11 mouse cellular contexts compared by ENCODE assay signal in genomic region chr16:91903801-91904506, GRCm38 (mm10).
DNase-seq lines count a peak whose midpoint lies in the region; ATAC-seq and TF ChIP-seq lines count a peak whose summit lies in the region.
"Had no signal": no experiment of that assay in that cellular context is flagged by ENCODE, and none has a peak within 500 bp of the region (broad histone marks: within the 10 kb centered on the region; RNA-seq: fewer than 3 reads in every experiment).

No protein-coding gene starts in this region.

- TF ChIP-seq RAD21 in MEL (IDR thresholded peaks at IDR 0.05; ENCODE audit: low read depth, low read length): no peak

- no peak for TF ChIP-seq POLR2A in MEL (IDR thresholded peaks at IDR 0.05; ENCODE audit: control insufficient read depth in 1 of 2, insufficient read depth in 1 of 2, low read depth in 1 of 2, low read length in 2 of 2, poor library complexity in 1 of 2)

- H3K36me3 ChIP-seq in midbrain, embryonic 11.5 days (ENCODE audit: control insufficient read depth, insufficient read depth, low read length): no peaks in the 10 kb centered on the region
- H3K36me3 ChIP-seq in midbrain, embryonic 14.5 days (ENCODE audit: control insufficient read depth, insufficient read depth, low read length): peaks cover 45% of the 10 kb centered on the region
- no peaks in the 10 kb centered on the region for H3K36me3 ChIP-seq in MEL (ENCODE audit: control insufficient read depth in 1 of 2, insufficient read depth in 2 of 2, low read length in 2 of 2)
- no peaks in the 10 kb centered on the region for H3K36me3 ChIP-seq in limb, embryonic 15.5 days

- ATAC-seq in midbrain, embryonic 11.5 days (ENCODE audit: low FRiP score): no peak
- ATAC-seq in midbrain, embryonic 14.5 days (ENCODE audit: low FRiP score, low TSS enrichment): no peak
- ATAC-seq in limb, embryonic 15.5 days (ENCODE audit: insufficient number of reproducible peaks, low FRiP score, low TSS enrichment, low read depth): 0 out of 2 replicates have a peak, but pooled peaks have one; percentile 11
- ATAC-seq: liver, postnatal 0 days had no signal

- WGBS in midbrain, embryonic 11.5 days: 92% methylated on average over 13 of the region's 13 CpGs
- WGBS in midbrain, embryonic 14.5 days: 92% methylated on average over 13 of the region's 13 CpGs
- WGBS in limb, embryonic 15.5 days: 86% methylated on average over 13 of the region's 13 CpGs

- TF ChIP-seq CTCF in MEL (IDR thresholded peaks at IDR 0.05 in 2 of 3, conservative IDR thresholded peaks at IDR 0.05 in 1 of 3; ENCODE audit: control insufficient read depth in 1 of 3, insufficient read depth in 1 of 3, low read depth in 2 of 3, low read length in 3 of 3, poor library complexity in 1 of 3, severe bottlenecking in 1 of 3): no peak

- H3K9me3 ChIP-seq in midbrain, embryonic 11.5 days (ENCODE audit: control insufficient read depth, low read length): no peaks in the 10 kb centered on the region
- H3K9me3 ChIP-seq in midbrain, embryonic 14.5 days (ENCODE audit: control insufficient read depth, low read length): no peaks in the 10 kb centered on the region
- no peaks in the 10 kb centered on the region for H3K9me3 ChIP-seq in MEL (replicated peaks; ENCODE audit: insufficient read depth, low read length)
- no peaks in the 10 kb centered on the region for H3K9me3 ChIP-seq in limb, embryonic 15.5 days
- H3K9me3 ChIP-seq: hindbrain, embryonic 13.5 days had no signal

- H3K4me1 ChIP-seq in midbrain, embryonic 11.5 days (ENCODE audit: control insufficient read depth, insufficient read depth, low read length): no peaks in the 10 kb centered on the region
- peaks cover 3% of the 10 kb centered on the region; the same call in 1 of the 2 replicates for H3K4me1 ChIP-seq in midbrain, embryonic 14.5 days (ENCODE audit: control insufficient read depth, insufficient read depth, low read length)
- peaks cover 0 to 6% of the 10 kb centered on the region in 2 experiments; a peak in 1 of 4 replicates for H3K4me1 ChIP-seq in MEL (ENCODE audit: control insufficient read depth in 1 of 2, insufficient read depth in 2 of 2, low read length in 2 of 2)
- peaks cover 25% of the 10 kb centered on the region for H3K4me1 ChIP-seq in limb, embryonic 15.5 days

- H3K27ac ChIP-seq in midbrain, embryonic 11.5 days (ENCODE audit: low read depth, low read length): no peak overlapping the region
- H3K27ac ChIP-seq in midbrain, embryonic 14.5 days (replicated peaks; ENCODE audit: low read depth, low read length): no peak overlapping the region
- H3K27ac ChIP-seq in MEL (ENCODE audit: control insufficient read depth, low read depth, low read length): no peak overlapping the region
- no peak overlapping the region for H3K27ac ChIP-seq in limb, embryonic 15.5 days
- H3K27ac ChIP-seq: hindbrain, embryonic 13.5 days; layer of hippocampus, adult 2 months had no signal

- no peaks in the 10 kb centered on the region for H3K79me2 ChIP-seq in MEL (ENCODE audit: control insufficient read depth, insufficient read depth, low read length, poor library complexity)

- H3K4me2 ChIP-seq in midbrain, embryonic 11.5 days: no peak overlapping the region
- no peak overlapping the region for H3K4me2 ChIP-seq in midbrain, embryonic 14.5 days (ENCODE audit: low read length)
- H3K4me2 ChIP-seq in limb, embryonic 15.5 days: no peak overlapping the region
- H3K4me2 ChIP-seq: hindbrain, embryonic 13.5 days had no signal

- no peak for TF ChIP-seq EP300 in MEL (IDR thresholded peaks at IDR 0.05; ENCODE audit: low read depth in 1 of 2, low read length in 2 of 2)

- no peak overlapping the region for H3K9ac ChIP-seq in midbrain, embryonic 11.5 days (ENCODE audit: low read length)
- no peak overlapping the region for H3K9ac ChIP-seq in midbrain, embryonic 14.5 days (replicated peaks; ENCODE audit: low read length)
- no peak overlapping the region for H3K9ac ChIP-seq in MEL (ENCODE audit: control insufficient read depth, low read depth, low read length, poor library complexity, severe bottlenecking)
- H3K9ac ChIP-seq in limb, embryonic 15.5 days: no peak overlapping the region
- H3K9ac ChIP-seq: hindbrain, embryonic 13.5 days; liver, postnatal 0 days had no signal

- peak; percentile 69 for DNase-seq in midbrain, embryonic 11.5 days (ENCODE audit: low spot score, missing footprints)
- no peak for DNase-seq in midbrain, embryonic 14.5 days
- peak; percentile 73 for DNase-seq in MEL (ENCODE audit: low read depth, low spot score)
- DNase-seq in cerebellum, adult 11-12 months: peak; percentile 76
- DNase-seq in frontal cortex, postnatal 25 days (ENCODE audit: low spot score in 2 of 2): no peak
- no peak for DNase-seq in right cerebral cortex, postnatal 4 days
- DNase-seq: liver, postnatal 0 days; lung, postnatal 4 days had no signal

- no peak overlapping the region for H3K4me3 ChIP-seq in midbrain, embryonic 11.5 days (ENCODE audit: low read depth, low read length)
- no peak overlapping the region for H3K4me3 ChIP-seq in midbrain, embryonic 14.5 days (replicated peaks; ENCODE audit: low read depth, low read length)
- 0 out of 4 replicates have a peak overlapping the region, but pooled peaks of 1 of the 2 experiments have one; percentile 2 for H3K4me3 ChIP-seq in MEL (ENCODE audit: control insufficient read depth in 1 of 2, insufficient read depth in 1 of 2, low read depth in 2 of 2, low read length in 2 of 2)
- H3K4me3 ChIP-seq in limb, embryonic 15.5 days: no peak overlapping the region
- H3K4me3 ChIP-seq: hindbrain, embryonic 13.5 days; layer of hippocampus, adult 2 months had no signal

- no peaks in the 10 kb centered on the region for H3K27me3 ChIP-seq in midbrain, embryonic 11.5 days (ENCODE audit: control insufficient read depth, insufficient read depth, low read length)
- H3K27me3 ChIP-seq in midbrain, embryonic 14.5 days (ENCODE audit: control insufficient read depth, insufficient read depth, low read length): no peaks in the 10 kb centered on the region
- no peaks in the 10 kb centered on the region for H3K27me3 ChIP-seq in MEL (ENCODE audit: control insufficient read depth in 1 of 2, insufficient read depth in 2 of 2, low read length in 2 of 2)
- no peaks in the 10 kb centered on the region for H3K27me3 ChIP-seq in limb, embryonic 15.5 days
- H3K27me3 ChIP-seq: hindbrain, embryonic 13.5 days had no signal

TF ChIP-seq in MEL, 35 proteins besides CTCF, POLR2A, EP300 and RAD21:
- no peak for TF ChIP-seq POLR2AphosphoS2 (IDR thresholded peaks at IDR 0.05; ENCODE audit: low read length)
- TF ChIP-seq HCFC1 (IDR thresholded peaks at IDR 0.05; ENCODE audit: low read depth, low read length): no peak
- no peak for TF ChIP-seq MAZ (IDR thresholded peaks at IDR 0.05; ENCODE audit: low read depth, low read length)
- no peak for TF ChIP-seq E2F4 (IDR thresholded peaks at IDR 0.05; ENCODE audit: borderline replicate concordance, low read depth, low read length)
- no peak for TF ChIP-seq ZKSCAN1 (IDR thresholded peaks at IDR 0.05; ENCODE audit: low read depth, low read length)
- no peak for TF ChIP-seq GABPA (IDR thresholded peaks at IDR 0.05; ENCODE audit: low read depth, low read length)
- TF ChIP-seq USF1 (IDR thresholded peaks at IDR 0.05; ENCODE audit: low read depth, low read length): no peak

Comparison
In these comparisons a context has a peak if more than half of its experiments do, and no peak if none do; other contexts are left out.
1. DNase-seq: peak in midbrain, embryonic 11.5 days (single experiment), MEL (single experiment) and cerebellum, adult 11-12 months (single experiment); none in midbrain, embryonic 14.5 days (single experiment), frontal cortex, postnatal 25 days (0 of 2) and right cerebral cortex, postnatal 4 days (single experiment).